ENCODE assay signal across 8 mouse cellular contexts in genomic region chr5:74067831-74068713, GRCm38 (mm10). TPM values are rescaled to one million over a fixed set of nuclear protein-coding genes. Genes with fewer than 3 reads are reported as not detected.
A peak's percentile ranks its signal among the peaks of the same experiment; 100 is the strongest.
DNase-seq lines count a peak whose midpoint lies in the region; ATAC-seq lines count a peak whose summit lies in the region.

TSS of gene Usp46 (minus strand) at chr5:74068431.

- H3K9me3 ChIP-seq in intestine, embryonic 14.5 days (ENCODE audit: control insufficient read depth, low read length) = no peaks in the 10 kb centered on the region
- H3K9me3 ChIP-seq in limb, embryonic 10.5 days (replicated peaks) = no peaks in the 10 kb centered on the region
- H3K9me3 ChIP-seq in midbrain, embryonic 11.5 days (ENCODE audit: control insufficient read depth, low read length) = no peaks in the 10 kb centered on the region

- H3K4me3 ChIP-seq in intestine, embryonic 14.5 days (ENCODE audit: low read depth, low read length) = peak within 1 kb of the TSS; percentile 88
- peak within 1 kb of the TSS; percentile 98 for H3K4me3 ChIP-seq in limb, embryonic 10.5 days
- H3K4me3 ChIP-seq in midbrain, embryonic 11.5 days (ENCODE audit: low read depth, low read length) = peak within 1 kb of the TSS; percentile 75

- peak within 1 kb of the TSS; percentile 91 for H3K9ac ChIP-seq in intestine, embryonic 14.5 days (ENCODE audit: low read length)
- peak within 1 kb of the TSS; percentile 93 for H3K9ac ChIP-seq in midbrain, embryonic 11.5 days (ENCODE audit: low read length)

- peak within 1 kb of the TSS; percentile 97 for H3K27ac ChIP-seq in intestine, embryonic 14.5 days (ENCODE audit: low read depth)
- peak within 1 kb of the TSS; percentile 99 for H3K27ac ChIP-seq in limb, embryonic 10.5 days
- H3K27ac ChIP-seq in midbrain, embryonic 11.5 days (ENCODE audit: low read depth, low read length) = peak within 1 kb of the TSS; percentile 72

- H3K4me2 ChIP-seq in intestine, embryonic 14.5 days (ENCODE audit: low read length) = peak within 1 kb of the TSS; percentile 75
- peak within 1 kb of the TSS; percentile 74 for H3K4me2 ChIP-seq in midbrain, embryonic 11.5 days

- no peaks in the 10 kb centered on the region for H3K36me3 ChIP-seq in intestine, embryonic 14.5 days (ENCODE audit: control insufficient read depth, insufficient read depth, low read length)
- H3K36me3 ChIP-seq in limb, embryonic 10.5 days = peaks cover 3% of the 10 kb centered on the region; the same call in 1 of the 2 replicates
- H3K36me3 ChIP-seq in midbrain, embryonic 11.5 days (ENCODE audit: control insufficient read depth, insufficient read depth, low read length) = no peaks in the 10 kb centered on the region

- intact Hi-C loops in gastrocnemius, postnatal 36 days (cut with DNase I) = loop anchor here (2.0 to 5.0 kb wide), 4 partner anchors 25 to 1206 kb away; no protein-coding TSS in a partner anchor

- H3K27me3 ChIP-seq in intestine, embryonic 14.5 days (replicated peaks; ENCODE audit: control insufficient read depth, insufficient read depth, low read length) = no peaks in the 10 kb centered on the region
- no peaks in the 10 kb centered on the region for H3K27me3 ChIP-seq in limb, embryonic 10.5 days (ENCODE audit: low read depth, poor library complexity, severe bottlenecking)
- H3K27me3 ChIP-seq in midbrain, embryonic 11.5 days (ENCODE audit: control insufficient read depth, insufficient read depth, low read length) = no peaks in the 10 kb centered on the region

- peak; percentile 94 for DNase-seq in adrenal gland, adult 2 months
- peak; percentile 81 for DNase-seq in embryo, embryonic 10.5 days (ENCODE audit: low spot score)
- peak; percentile 81 for DNase-seq in gastrocnemius, postnatal 36 days
- DNase-seq in intestine, embryonic 14.5 days (ENCODE audit: low spot score) = peak; percentile 92
- peak; percentile 90 for DNase-seq in limb, embryonic 10.5 days (ENCODE audit: low spot score)
- peak; percentile 95 for DNase-seq in midbrain, embryonic 11.5 days (ENCODE audit: low spot score, missing footprints)
- peak; percentile 82 for DNase-seq in right cerebral cortex, postnatal 4 days
- peak; percentile 84 for DNase-seq in yolk sac, embryonic 10.5 days (ENCODE audit: low spot score)

- peak; percentile 91 for ATAC-seq in intestine, embryonic 14.5 days (replicated peaks; ENCODE audit: low FRiP score, low TSS enrichment, low read depth)
- ATAC-seq in midbrain, embryonic 11.5 days (ENCODE audit: low FRiP score) = peak; percentile 93

- peaks cover 37% of the 10 kb centered on the region for H3K4me1 ChIP-seq in intestine, embryonic 14.5 days (replicated peaks; ENCODE audit: control insufficient read depth, insufficient read depth, low read length)
- peaks cover 49% of the 10 kb centered on the region for H3K4me1 ChIP-seq in limb, embryonic 10.5 days
- H3K4me1 ChIP-seq in midbrain, embryonic 11.5 days (ENCODE audit: control insufficient read depth, insufficient read depth, low read length) = peaks cover 9% of the 10 kb centered on the region

- under 1% methylated on average over 63 of the region's 89 CpGs for WGBS in intestine, embryonic 14.5 days
- WGBS in limb, embryonic 10.5 days = under 1% methylated on average over 81 of the region's 89 CpGs
- WGBS in midbrain, embryonic 11.5 days = under 1% methylated on average over 75 of the region's 89 CpGs

RNA-seq across cellular contexts. Expression of gene Usp46, which starts in this region (rescaled TPM):
- 10 to 100 TPM; 29.5 to 32.6 TPM for total RNA-seq in adrenal gland, adult 2 months (2021)
- polyA plus RNA-seq in adrenal gland, adult 2 months (2012; rRNA removed) = 1.5 TPM in 2 replicates
- total RNA-seq in gastrocnemius, postnatal 36 days (2021) = 10 to 100 TPM in 1 of 2 experiments, 1 to 10 TPM in 1; 8.2 to 13.0 TPM
- 29.7 and 32.2 TPM in 2 replicates for polyA plus RNA-seq in intestine, embryonic 14.5 days (2014; fragmentation: Nextera tagmentation; extraction: Ambion mirVana)
- 30.8 and 37.9 TPM in 2 replicates for polyA plus RNA-seq in limb, embryonic 10.5 days (2016; fragmentation: Nextera tagmentation; extraction: Ambion mirVana)
- polyA plus RNA-seq in midbrain, embryonic 11.5 days (2014; fragmentation: Nextera tagmentation; extraction: Ambion mirVana) = 35.6 and 38.1 TPM in 2 replicates

Comparison
In these comparisons a context has a peak if more than half of its experiments do, and no peak if none do; other contexts are left out.
1. Peak in every context shown above with its lines: DNase-seq, ATAC-seq, H3K4me3 ChIP-seq and H3K27ac ChIP-seq.
2. RNA of gene Usp46 (polyA plus RNA-seq): 30.8 to 37.9 TPM in limb, embryonic 10.5 days, 35.6 to 38.1 TPM in midbrain, embryonic 11.5 days and 29.7 to 32.2 TPM in intestine, embryonic 14.5 days; 1.5 TPM in adrenal gland, adult 2 months; every median in the first group is over 10 times any median in the second.